8 mouse cellular contexts compared by ENCODE assay signal in genomic region chr8:120589921-120590320, GRCm38 (mm10). TPM values are rescaled to one million over a fixed set of nuclear protein-coding genes. Genes with fewer than 3 reads are reported as not detected.
DNase-seq lines count a peak whose midpoint lies in the region; ATAC-seq and TF ChIP-seq lines count a peak whose summit lies in the region.

No protein-coding gene starts in this region.

- H3K9me3 ChIP-seq in MEL (replicated peaks; ENCODE audit: insufficient read depth, low read length), result no peaks in the 10 kb centered on the region
- H3K9me3 ChIP-seq in midbrain, embryonic 15.5 days, result no peaks in the 10 kb centered on the region

- H3K27ac ChIP-seq in MEL (ENCODE audit: control insufficient read depth, low read depth, low read length), result 0 out of 2 replicates have a peak overlapping the region, but pooled peaks have one; percentile 0
- H3K27ac ChIP-seq in midbrain, embryonic 15.5 days, result peak overlapping the region; percentile 73

- H3K36me3 ChIP-seq in MEL (ENCODE audit: control insufficient read depth in 1 of 2, insufficient read depth in 2 of 2, low read length in 2 of 2), result peaks cover 0 to 6% of the 10 kb centered on the region in 2 experiments; a peak in 1 of 4 replicates
- no peaks in the 10 kb centered on the region for H3K36me3 ChIP-seq in midbrain, embryonic 15.5 days (replicated peaks)

- peak overlapping the region; percentile 96 for H3K4me2 ChIP-seq in midbrain, embryonic 15.5 days

- TF ChIP-seq CTCF in MEL (IDR thresholded peaks at IDR 0.05 in 2 of 3, conservative IDR thresholded peaks at IDR 0.05 in 1 of 3; ENCODE audit: control insufficient read depth in 1 of 3, insufficient read depth in 1 of 3, low read depth in 2 of 3, low read length in 3 of 3, poor library complexity in 1 of 3, severe bottlenecking in 1 of 3), result no peak

- peak overlapping the region; percentile 56 for H3K9ac ChIP-seq in MEL (ENCODE audit: control insufficient read depth, low read depth, low read length, poor library complexity, severe bottlenecking)
- peak overlapping the region; percentile 39; the same call in 1 of the 2 replicates for H3K9ac ChIP-seq in midbrain, embryonic 15.5 days

- no peak for ATAC-seq in midbrain, embryonic 15.5 days (replicated peaks)

- H3K4me1 ChIP-seq in MEL (ENCODE audit: control insufficient read depth in 1 of 2, insufficient read depth in 2 of 2, low read length in 2 of 2), result peaks cover 3 to 10% of the 10 kb centered on the region in 2 experiments; a peak in 3 of 4 replicates
- H3K4me1 ChIP-seq in midbrain, embryonic 15.5 days, result peaks cover 13% of the 10 kb centered on the region

- no peak for TF ChIP-seq POLR2A in MEL (IDR thresholded peaks at IDR 0.05; ENCODE audit: control insufficient read depth in 1 of 2, insufficient read depth in 1 of 2, low read depth in 1 of 2, low read length in 2 of 2, poor library complexity in 1 of 2)

- no peaks in the 10 kb centered on the region for H3K27me3 ChIP-seq in MEL (ENCODE audit: control insufficient read depth in 1 of 2, insufficient read depth in 2 of 2, low read length in 2 of 2)
- no peaks in the 10 kb centered on the region for H3K27me3 ChIP-seq in midbrain, embryonic 15.5 days (replicated peaks)

- no peak for TF ChIP-seq EP300 in MEL (IDR thresholded peaks at IDR 0.05; ENCODE audit: low read depth in 1 of 2, low read length in 2 of 2)

- DNase-seq in adrenal gland, postnatal 25 days, result peak; percentile 41
- no peak for DNase-seq in adrenal gland, adult 2 months
- peak; percentile 53 for DNase-seq in MEL (ENCODE audit: low read depth, low spot score)
- DNase-seq in heart, adult 9 months (ENCODE audit: low spot score in 2 of 2), result peak; percentile 53 to 70
- DNase-seq in kidney, adult 9 months, result peak; percentile 55
- no peak for DNase-seq in urinary bladder, adult 18-20 months (ENCODE audit: low spot score in 2 of 2)
- no peak for DNase-seq in layer of hippocampus, adult 9-11 months

- H3K4me3 ChIP-seq in MEL (ENCODE audit: control insufficient read depth in 1 of 2, insufficient read depth in 1 of 2, low read depth in 2 of 2, low read length in 2 of 2), result peak overlapping the region; percentile 61 to 89
- H3K4me3 ChIP-seq in midbrain, embryonic 15.5 days, result peak overlapping the region; percentile 55

- WGBS in midbrain, embryonic 15.5 days, result 61% methylated on average over 2 of the region's 2 CpGs

- TF ChIP-seq RAD21 in MEL (IDR thresholded peaks at IDR 0.05; ENCODE audit: low read depth, low read length), result no peak

- H3K79me2 ChIP-seq in MEL (ENCODE audit: control insufficient read depth, insufficient read depth, low read length, poor library complexity), result peaks cover 10% of the 10 kb centered on the region

TF ChIP-seq in MEL, 35 proteins besides CTCF, POLR2A, EP300 and RAD21:
- TF ChIP-seq MEF2A (IDR thresholded peaks at IDR 0.05; ENCODE audit: extremely low read depth, insufficient replicate concordance, low read depth, low read length, poor library complexity, severe bottlenecking) (no peak), TBP (IDR thresholded peaks at IDR 0.05; ENCODE audit: low read depth, low read length) (0 out of 2 replicates have a peak, but pooled peaks have one; percentile 32), ZMIZ1 (IDR thresholded peaks at IDR 0.05; ENCODE audit: low read depth, low read length) (peak; percentile 13; the same call in 1 of the 2 replicates)

RNA-seq across cellular contexts. Expression of gene Gins2, which starts 0.8 kb away (rescaled TPM):
- 12.2 and 12.4 TPM in 2 replicates for total RNA-seq in adrenal gland, postnatal 25 days (2021)
- total RNA-seq in adrenal gland, adult 2 months (2021), result 1 to 10 TPM; 3.8 to 5.7 TPM
- 7.8 and 8.7 TPM in 2 replicates for polyA plus RNA-seq in adrenal gland, adult 2 months (2012; rRNA removed)
- total RNA-seq in MEL (2012; rRNA removed), result 46.1 and 49.3 TPM in 2 replicates
- polyA plus RNA-seq in MEL (2012; ENCODE audit: insufficient read depth in 1 of 2, insufficient read length in 2 of 2, low read depth in 1 of 2, low replicate concordance in 2 of 2, missing spikeins in 1 of 2), result 100 to 1,000 TPM in 1 of 2 experiments, 10 to 100 TPM in 1; 39.6 to 150 TPM
- 15.3 and 16.5 TPM in 2 replicates for polyA plus RNA-seq in midbrain, embryonic 15.5 days (2015; fragmentation: Nextera tagmentation; extraction: Ambion mirVana)

RNA-seq across cellular contexts. Expression of gene 1190005I06Rik, which starts 57.5 kb away (rescaled TPM):
- 11.3 and 12.3 TPM in 2 replicates for total RNA-seq in adrenal gland, postnatal 25 days (2021)
- total RNA-seq in adrenal gland, adult 2 months (2021), result 10 to 100 TPM in 1 of 2 experiments, 1 to 10 TPM in 1; 7.2 to 27.6 TPM
- polyA plus RNA-seq in adrenal gland, adult 2 months (2012; rRNA removed), result 14.9 and 33.6 TPM in 2 replicates
- 2.0 and 2.3 TPM in 2 replicates for total RNA-seq in MEL (2012; rRNA removed)
- polyA plus RNA-seq in MEL (2012; ENCODE audit: insufficient read depth in 1 of 2, insufficient read length in 2 of 2, low read depth in 1 of 2, low replicate concordance in 2 of 2, missing spikeins in 1 of 2), result 1 to 10 TPM in 1 of 2 experiments, not detected in 1; 2.1 TPM
- 18.1 and 20.1 TPM in 2 replicates for polyA plus RNA-seq in midbrain, embryonic 15.5 days (2015; fragmentation: Nextera tagmentation; extraction: Ambion mirVana)

Comparison
In these comparisons a context has a peak if more than half of its experiments do, and no peak if none do; other contexts are left out.
1. DNase-seq: peak in adrenal gland, postnatal 25 days (single experiment), MEL (single experiment), heart, adult 9 months (2 of 2) and kidney, adult 9 months (single experiment); none in adrenal gland, adult 2 months (single experiment), urinary bladder, adult 18-20 months (0 of 2) and layer of hippocampus, adult 9-11 months (single experiment).